Mouse (Mus musculus) heart, embryonic 11.5 days (tissue): ENCODE data around the gene Gzmb. TPM values are rescaled to one million over a fixed set of nuclear protein-coding genes. Genes with fewer than 3 reads are reported as not detected.
"Not testable (repeated sequence)": the region's sequence is repeated elsewhere in the genome, so short reads cannot be mapped to it uniquely, and the experiment has no call there.

Experiments used
- ATAC-seq: fragments of 200-750 bp; cut with Nextera tagmentation; replicated peaks from 2 replicates; pipeline ENCODE4 v1.8.0; 2017; ENCODE audit warnings: moderate library complexity; ENCODE audit not compliant: insufficient number of reproducible peaks, low FRiP score, low TSS enrichment
- H3K27ac ChIP-seq: fragments of 300-500 bp; sonication (generic); 2 replicates; pipeline ENCODE4 v1.5.1; 2014; ENCODE audit warnings: mild to moderate bottlenecking, low read depth, low read length
- H3K27me3 ChIP-seq: fragments of 300-500 bp; sonication (generic); 2 replicates; pipeline ENCODE4 v1.6.1; 2014; ENCODE audit warnings: mild to moderate bottlenecking, low read length, mixed read lengths; ENCODE audit not compliant: control insufficient read depth, insufficient read depth
- H3K36me3 ChIP-seq: fragments of 300-500 bp; sonication (generic); 2 replicates; pipeline ENCODE4 v1.6.1; 2014; ENCODE audit warnings: mild to moderate bottlenecking, low read length, moderate library complexity, mixed read lengths; ENCODE audit not compliant: control insufficient read depth, insufficient read depth
- H3K4me1 ChIP-seq: fragments of 300-500 bp; sonication (generic); 2 replicates; pipeline ENCODE4 v1.6.1; 2014; ENCODE audit warnings: low read length; ENCODE audit not compliant: control insufficient read depth, insufficient read depth
- H3K4me2 ChIP-seq: fragments of 300-500 bp; sonication (generic); 2 replicates; pipeline ENCODE4 v1.6.1; 2014; ENCODE audit warnings: mild to moderate bottlenecking, moderate library complexity
- H3K4me3 ChIP-seq: fragments of 300-500 bp; sonication (generic); 2 replicates; pipeline ENCODE4 v1.5.1; 2014; ENCODE audit warnings: low read depth, low read length
- H3K9ac ChIP-seq: fragments of 300-500 bp; sonication (generic); 2 replicates; pipeline ENCODE4 v1.6.1; 2014; ENCODE audit warnings: mild to moderate bottlenecking, low read depth, low read length, moderate library complexity
- H3K9me3 ChIP-seq: fragments of 300-500 bp; sonication (generic); replicated peaks from 2 replicates; pipeline ENCODE4 v1.6.1; 2016; ENCODE audit warnings: low read length; ENCODE audit not compliant: control insufficient read depth
- WGBS: fragments of 180-500 bp; shearing (Covaris S2); extraction: QIAGEN DNeasy Blood & Tissue Kit; methylation state at CpG from one replicate; pipeline ENCODE4 v1.1.7; 2014; ENCODE audit not compliant: insufficient replicate concordance; 5-methylcytosine and 5-hydroxymethylcytosine counted together
- polyA plus RNA-seq: library from polyadenylated mRNA; unstranded; fragments of >200 nt; fragmentation: Nextera tagmentation; extraction: Ambion mirVana; gene quantifications from 2 replicates; pipeline ENCODE4 v1.2.1, GENCODE M21; 2014

The Gzmb gene
- polyA plus RNA-seq, 1 experiment from 2014 or later = not detected

- Histone ChIP-seq H3K9ac (no peak overlapping the region), H3K36me3 (no peaks in the 10 kb centered on the region), H3K27ac (no peak overlapping the region), H3K4me1 (no peaks in the 10 kb centered on the region), H3K4me2 (no peak overlapping the region), H3K27me3 (no peaks in the 10 kb centered on the region), H3K9me3 (no peaks in the 10 kb centered on the region), H3K4me3 (no peak overlapping the region)
- ATAC-seq = no peak
- 57% methylated on average over 5 of the region's 5 CpGs for WGBS
Observed at GRCm38 (mm10) chr14:56288651-56289050, 26.6 kb upstream of the Gzmb start.

GRCm38 (mm10) chr14:56287806-56288205, 25.7 kb upstream of the Gzmb start:
- H3K9me3 ChIP-seq = no peaks in the 10 kb centered on the region
- H3K4me1 ChIP-seq = no peaks in the 10 kb centered on the region
- no peak overlapping the region for H3K27ac ChIP-seq
- H3K9ac ChIP-seq = no peak overlapping the region
- WGBS = 70% methylated on average over 5 of the region's 5 CpGs
- H3K27me3 ChIP-seq = no peaks in the 10 kb centered on the region
- H3K36me3 ChIP-seq = no peaks in the 10 kb centered on the region
- no peak for ATAC-seq
- H3K4me3 ChIP-seq = no peak overlapping the region
- no peak overlapping the region for H3K4me2 ChIP-seq

- H3K9ac ChIP-seq = no peak overlapping the region
- no peaks in the 10 kb centered on the region for H3K4me1 ChIP-seq
- no peak overlapping the region for H3K4me2 ChIP-seq
- H3K4me3 ChIP-seq = no peak overlapping the region
- WGBS = 68% methylated on average over 6 of the region's 6 CpGs
- no peak for ATAC-seq
- H3K27me3 ChIP-seq = no peaks in the 10 kb centered on the region
- no peak overlapping the region for H3K27ac ChIP-seq
- no peaks in the 10 kb centered on the region for H3K36me3 ChIP-seq
- H3K9me3 ChIP-seq = no peaks in the 10 kb centered on the region
Observed at GRCm38 (mm10) chr14:56284356-56285325, 22.6 kb upstream of the Gzmb start.

- Histone ChIP-seq H3K9ac (no peak overlapping the region), H3K27ac (no peak overlapping the region), H3K4me2 (no peak overlapping the region), H3K4me1 (no peaks in the 10 kb centered on the region), H3K4me3 (no peak overlapping the region), H3K36me3 (no peaks in the 10 kb centered on the region), H3K27me3 (no peaks in the 10 kb centered on the region), H3K9me3 (no peaks in the 10 kb centered on the region)
- WGBS = 82% methylated on average over 1 of the region's 1 CpGs
- no peak for ATAC-seq
Observed at GRCm38 (mm10) chr14:56283816-56284215, 21.8 kb upstream of the Gzmb start.

- Histone ChIP-seq H3K4me1 (no peaks in the 10 kb centered on the region), H3K27ac (no peak overlapping the region), H3K27me3 (no peaks in the 10 kb centered on the region), H3K4me2 (no peak overlapping the region), H3K9ac (no peak overlapping the region), H3K4me3 (no peak overlapping the region), H3K36me3 (no peaks in the 10 kb centered on the region), H3K9me3 (no peaks in the 10 kb centered on the region)
- ATAC-seq = no peak
- 63% methylated on average over 5 of the region's 5 CpGs for whole genome bisulfite sequencing
Observed at GRCm38 (mm10) chr14:56281090-56281489, 19.0 kb upstream of the Gzmb start.

GRCm38 (mm10) chr14:56278691-56279090, 16.6 kb upstream of the Gzmb start:
- not testable (repeated sequence) for H3K9me3 ChIP-seq, H3K27me3 ChIP-seq, H3K9ac ChIP-seq, H3K27ac ChIP-seq, H3K4me1 ChIP-seq, ATAC-seq, H3K4me2 ChIP-seq, H3K4me3 ChIP-seq, H3K36me3 ChIP-seq
- WGBS = 35% methylated on average over 7 of the region's 7 CpGs

GRCm38 (mm10) chr14:56276096-56276495, 14.0 kb upstream of the Gzmb start:
- H3K27ac ChIP-seq, H3K36me3 ChIP-seq, H3K27me3 ChIP-seq, H3K9ac ChIP-seq, H3K4me2 ChIP-seq, ATAC-seq, H3K4me1 ChIP-seq, H3K9me3 ChIP-seq, H3K4me3 ChIP-seq: not testable (repeated sequence)
- WGBS = 62% methylated on average over 7 of the region's 7 CpGs

- no peaks in the 10 kb centered on the region for H3K27me3 ChIP-seq
- no peaks in the 10 kb centered on the region for H3K4me1 ChIP-seq
- no peak overlapping the region for H3K4me3 ChIP-seq
- no peaks in the 10 kb centered on the region for H3K9me3 ChIP-seq
- H3K9ac ChIP-seq = no peak overlapping the region
- WGBS = 91% methylated on average over 1 of the region's 1 CpGs
- H3K27ac ChIP-seq = no peak overlapping the region
- no peak overlapping the region for H3K4me2 ChIP-seq
- no peak for ATAC-seq
- H3K36me3 ChIP-seq = no peaks in the 10 kb centered on the region
Observed at GRCm38 (mm10) chr14:56266109-56266508, 4.0 kb upstream of the Gzmb start.

GRCm38 (mm10) chr14:56240409-56240808, 21.7 kb downstream of the Gzmb start:
- Histone ChIP-seq H3K4me2 (no peak overlapping the region), H3K27me3 (no peaks in the 10 kb centered on the region)

More at GRCm38 (mm10) chr14:56240409-56240808, 21.7 kb downstream of the Gzmb start:
- H3K4me1 ChIP-seq = no peaks in the 10 kb centered on the region
- no peak overlapping the region for H3K27ac ChIP-seq
- H3K4me3 ChIP-seq = no peak overlapping the region
- H3K9me3 ChIP-seq = no peaks in the 10 kb centered on the region
- H3K36me3 ChIP-seq = no peaks in the 10 kb centered on the region
- no peak for ATAC-seq
- no peak overlapping the region for H3K9ac ChIP-seq
